Mouse (Mus musculus): ENCODE measurements around the gene Mrpl36.

Gene Mrpl36

DNA sequence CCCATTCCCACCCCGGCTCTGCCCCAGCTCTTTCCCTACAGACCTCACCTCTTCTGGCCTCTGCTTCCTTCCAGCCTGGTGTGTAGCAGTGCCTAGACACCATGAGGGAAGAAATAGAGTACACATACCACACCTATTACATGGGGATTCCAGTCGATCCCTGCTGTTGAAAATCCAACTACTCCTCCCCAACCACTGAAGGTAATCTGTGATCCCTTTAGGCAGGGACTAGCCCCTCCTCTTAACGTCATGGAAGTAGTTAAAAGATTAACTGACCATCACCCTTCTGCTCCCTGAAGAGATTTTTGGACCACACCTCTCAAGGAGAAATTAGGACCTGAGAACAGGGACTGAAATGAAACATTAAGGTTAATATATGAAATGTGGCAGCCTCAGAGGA is 18.9 kb downstream of the Mrpl36 start:
- no peak for DNase-seq

DNA sequence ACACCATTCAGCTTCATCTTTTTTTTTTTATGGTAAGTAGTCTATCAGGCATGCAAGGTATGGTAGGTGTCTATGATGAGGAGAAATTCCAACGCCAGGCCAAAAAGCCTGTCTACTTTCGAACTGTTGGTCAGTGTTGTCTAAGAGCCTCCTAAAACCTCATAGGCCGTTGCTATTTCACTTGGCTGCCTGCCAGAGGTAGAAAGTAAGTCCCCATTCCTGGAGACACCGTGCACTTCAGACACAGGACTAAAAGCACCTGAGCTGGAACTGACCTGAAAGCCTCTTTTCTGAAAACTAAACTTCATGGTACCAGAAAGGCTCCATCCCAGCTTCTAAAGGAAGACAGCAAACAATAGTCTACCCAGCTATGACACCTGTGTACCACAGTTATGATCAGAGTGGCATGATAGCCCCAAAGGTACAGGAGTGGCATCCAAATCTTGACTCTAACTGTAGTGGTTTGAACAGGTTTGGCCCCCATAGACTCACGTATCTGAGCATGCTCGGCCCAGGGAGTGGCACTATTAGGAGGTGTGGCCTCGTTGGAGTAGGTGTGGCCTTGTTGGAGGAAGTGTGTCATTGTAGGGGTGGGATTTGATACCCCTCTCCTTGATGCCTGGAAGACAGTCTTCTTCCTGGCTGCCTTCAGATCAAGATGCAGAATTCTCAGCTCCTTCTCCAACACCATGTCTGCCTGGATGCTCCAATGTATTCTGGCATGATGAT is 19.8 kb downstream of the Mrpl36 start:
- no peak for DNase-seq

DNA sequence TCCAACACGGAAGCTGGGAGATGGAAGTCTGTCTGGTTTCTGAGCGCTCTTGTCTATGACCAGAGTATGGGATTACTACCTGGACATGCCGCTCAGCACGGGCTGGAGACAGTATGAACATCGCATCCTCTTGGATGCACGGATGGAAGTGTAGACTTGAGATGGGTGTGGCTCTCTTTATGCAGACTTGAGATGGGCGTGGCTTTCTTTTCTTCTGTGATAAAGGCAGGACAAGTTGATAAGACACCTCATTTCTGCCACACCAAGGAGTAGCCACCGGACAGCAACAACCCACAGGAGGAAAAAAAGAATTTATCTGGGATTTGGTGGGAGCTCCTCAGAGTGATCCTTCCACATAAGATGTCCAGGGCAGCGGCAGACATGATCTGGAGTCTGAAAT is 22.4 kb downstream of the Mrpl36 start:
- no peak for DNase-seq

DNA sequence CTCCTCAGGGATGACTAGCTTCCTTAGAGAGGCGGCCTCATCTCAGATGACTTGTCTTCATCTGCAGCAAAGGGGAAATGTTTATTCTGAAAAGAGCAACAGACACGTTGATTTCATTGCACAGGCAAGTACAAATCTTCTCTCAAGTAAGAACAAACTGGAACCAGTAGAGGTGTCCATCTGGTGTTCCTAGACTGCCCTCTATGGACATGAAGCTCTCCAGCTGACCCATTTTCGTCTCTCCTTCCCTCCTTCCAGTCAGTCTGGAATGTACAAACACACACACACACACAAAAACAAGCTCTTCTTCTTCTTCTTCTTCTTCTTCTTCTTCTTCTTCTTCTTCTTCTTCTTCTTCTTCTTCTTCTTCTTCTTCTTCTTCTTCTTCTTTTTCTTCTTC is 23.6 kb downstream of the Mrpl36 start:
- no peak for DNase-seq

DNA sequence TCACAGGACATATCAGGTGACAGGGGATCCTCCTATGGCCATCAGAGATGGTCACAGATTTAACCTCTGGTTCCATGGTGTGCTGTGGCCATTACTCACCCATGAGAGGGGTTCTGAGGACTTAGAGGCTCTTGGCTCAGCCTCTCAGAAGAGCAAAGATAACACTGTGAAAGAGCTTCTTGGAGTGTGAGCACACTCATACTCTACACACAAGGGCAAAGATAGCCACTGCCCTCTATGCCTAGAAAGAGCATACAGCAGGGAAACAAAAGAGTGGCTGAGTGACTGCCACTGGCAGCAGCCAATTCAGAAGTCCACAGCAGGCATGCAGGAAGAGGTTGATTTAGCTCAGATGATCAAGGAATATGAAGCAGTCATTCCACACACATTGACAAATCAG is 24.2 kb downstream of the Mrpl36 start:
- DNase-seq: no peak

DNA sequence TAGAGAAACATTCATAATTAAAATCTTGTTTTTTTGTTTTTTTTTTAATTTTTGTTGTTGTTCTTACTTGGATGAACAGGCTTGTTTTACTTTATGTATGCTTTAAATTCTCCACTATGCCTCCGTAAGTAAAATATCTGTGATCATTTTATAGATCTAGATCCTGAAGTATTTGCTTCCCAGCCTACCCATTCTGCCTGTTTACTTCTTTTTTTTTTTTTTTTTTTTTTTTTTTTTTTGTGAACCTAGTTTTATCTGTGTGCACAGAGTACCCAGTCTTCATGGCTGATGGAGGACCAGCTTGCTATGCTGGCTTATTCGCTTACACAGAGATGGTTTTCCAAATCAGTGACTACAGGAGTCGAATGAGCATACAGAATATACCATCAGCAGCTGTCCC is 28.8 kb downstream of the Mrpl36 start:
- DNase-seq: no peak

DNA sequence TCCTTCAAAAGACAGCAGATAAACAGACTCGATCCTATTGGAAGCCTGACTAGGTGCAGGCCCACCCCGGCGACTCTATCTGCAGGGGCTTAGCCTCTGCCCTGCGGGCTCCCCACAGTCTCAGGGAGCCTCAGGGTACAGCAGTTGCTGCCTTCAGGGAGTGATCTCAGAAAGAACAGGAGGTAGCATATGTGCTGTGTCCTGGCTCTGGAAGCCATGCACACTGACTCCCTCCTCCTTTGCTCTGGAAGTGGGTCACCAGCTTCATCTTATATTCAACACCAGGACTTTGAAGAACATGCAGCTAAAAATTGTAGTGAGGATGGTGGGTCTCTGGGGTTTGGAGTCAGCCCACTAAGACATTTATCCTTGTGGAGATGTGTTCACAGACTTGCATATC is 45.1 kb downstream of the Mrpl36 start:
- no peak for DNase-seq

DNA sequence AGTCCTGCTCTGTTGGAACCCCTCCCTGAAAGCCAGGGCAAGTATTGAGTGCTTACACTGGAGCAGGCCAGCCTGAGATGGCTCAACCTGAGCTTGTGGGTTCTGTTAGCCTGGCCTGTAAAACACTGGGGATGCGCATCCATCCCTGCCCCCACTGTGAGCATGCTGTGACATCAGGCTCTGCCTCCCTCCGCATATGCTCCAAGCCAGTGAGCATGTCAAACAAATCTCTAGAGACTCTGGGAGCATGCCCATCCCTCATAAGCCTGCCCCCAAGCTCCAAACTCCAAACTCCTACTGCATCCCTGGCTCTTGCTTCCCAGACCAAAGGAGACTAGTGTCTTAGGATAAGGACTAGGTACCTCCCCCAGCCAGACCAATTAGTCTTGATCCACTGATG is 46.3 kb downstream of the Mrpl36 start:
- no peak for DNase-seq

DNA sequence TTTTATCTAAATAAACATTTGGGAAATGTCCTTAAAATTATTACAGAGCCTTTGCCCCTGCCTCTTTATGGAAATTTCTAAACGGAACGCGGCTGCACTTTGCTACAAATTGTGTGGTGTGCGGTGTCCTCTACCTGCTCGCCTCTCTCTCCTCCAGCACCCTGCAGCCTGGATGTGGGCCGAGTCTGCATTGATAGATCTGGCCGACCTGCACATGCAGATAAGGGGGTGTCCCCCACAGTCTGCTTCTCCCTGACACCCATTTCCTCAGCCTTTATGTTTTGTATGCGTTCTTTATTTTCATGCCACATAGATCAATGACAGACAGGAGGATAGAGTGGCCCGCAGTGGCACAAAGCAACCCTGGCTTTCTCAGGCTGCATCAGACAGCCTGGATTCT is 49.3 kb downstream of the Mrpl36 start:
- no peak for DNase-seq
